Mouse (Mus musculus) liver, postnatal 0 days (tissue): ENCODE measurements at regions not wholly inside any gene's neighbourhood (a gene's known extent, or its start where the extent isn't known, plus 50 kb on each side); places are given as distances from the start of the nearest gene placed in this dataset.

Experiments
- ATAC-seq: fragments of 200-750 bp; cut with Nextera tagmentation; 2 replicates; pipeline ENCODE4 v1.8.0; 2017; ENCODE audit warnings: mild to moderate bottlenecking, moderate library complexity
- DNase-seq: peaks from one replicate; pipeline ENCODE4 v3.0.0-alpha.2; 2016
- H3K27ac ChIP-seq: fragments of 300-500 bp; sonication (generic); 2 replicates; pipeline ENCODE4 v1.5.1; 2014; ENCODE audit warnings: antibody characterized with exemption, moderate library complexity, mild to moderate bottlenecking, low read depth
- H3K27me3 ChIP-seq: fragments of 300-500 bp; sonication (generic); 2 replicates; pipeline ENCODE4 v1.6.1; 2014; ENCODE audit warnings: low read length, control low read depth, mixed read lengths; ENCODE audit not compliant: insufficient read depth
- H3K36me3 ChIP-seq: fragments of 300-500 bp; sonication (generic); replicated peaks from 2 replicates; pipeline ENCODE4 v1.6.1; 2014; ENCODE audit warnings: mild to moderate bottlenecking, control low read depth, low read length, moderate library complexity, mixed read lengths; ENCODE audit not compliant: insufficient read depth
- H3K4me1 ChIP-seq: fragments of 300-500 bp; sonication (generic); 2 replicates; pipeline ENCODE4 v1.6.1; 2014; ENCODE audit warnings: antibody characterized with exemption, mild to moderate bottlenecking, control low read depth; ENCODE audit not compliant: insufficient read depth
- H3K4me2 ChIP-seq: fragments of 300-500 bp; sonication (generic); 2 replicates; pipeline ENCODE4 v1.6.1; 2014; ENCODE audit warnings: low read depth, mild to moderate bottlenecking, low read length, moderate library complexity, mixed read lengths
- H3K4me3 ChIP-seq: fragments of 300-500 bp; sonication (generic); 2 replicates; pipeline ENCODE4 v1.5.1; 2014; ENCODE audit warnings: low read depth, low read length
- H3K9ac ChIP-seq: fragments of 300-500 bp; sonication (generic); replicated peaks from 2 replicates; pipeline ENCODE4 v1.6.1; 2014; ENCODE audit warnings: mild to moderate bottlenecking, moderate library complexity
- H3K9me3 ChIP-seq: fragments of 300-500 bp; sonication (generic); 2 replicates; pipeline ENCODE4 v1.6.1; 2016; ENCODE audit warnings: mild to moderate bottlenecking, control low read depth, low read length, mixed read lengths
- CTCF ChIP-seq: sonication (generic); IDR thresholded peaks from 2 replicates; pipeline ENCODE4 v1.5.1; 2016; ENCODE audit warnings: antibody characterized with exemption, low read depth
- EP300 ChIP-seq: IDR thresholded peaks from 2 replicates; pipeline ENCODE4 v1.6.1; 2016; ENCODE audit warnings: antibody characterized with exemption, low read depth, mild to moderate bottlenecking
- WGBS: fragments of 180-500 bp; shearing (Covaris S2); extraction: QIAGEN DNeasy Blood & Tissue Kit; methylation state at CpG from one replicate; pipeline ENCODE4 v1.1.7; 2014; ENCODE audit not compliant: insufficient replicate concordance; 5-methylcytosine and 5-hydroxymethylcytosine counted together

- H3K4me1 ChIP-seq: no peaks in the 10 kb centered on the region
- peaks cover 8% of the 10 kb centered on the region; the same call in 1 of the 2 replicates for H3K9me3 ChIP-seq
- TF ChIP-seq CTCF: no peak
- TF ChIP-seq EP300: no peak
- no peak overlapping the region for H3K27ac ChIP-seq
- H3K4me2 ChIP-seq: no peak overlapping the region
- WGBS: 50% methylated on average over 7 of the region's 7 CpGs
- DNase-seq (no peak), ATAC-seq (no peak)
- no peaks in the 10 kb centered on the region for H3K27me3 ChIP-seq
- H3K36me3 ChIP-seq: no peaks in the 10 kb centered on the region
- no peak overlapping the region for H3K9ac ChIP-seq
- no peak overlapping the region for H3K4me3 ChIP-seq
Measured at GRCm38 (mm10) chr4:140463296-140463695, 202.5 kb downstream of the Arhgef10l start.

- H3K27ac ChIP-seq: no peak overlapping the region
- ATAC-seq (no peak), DNase-seq (no peak)
- no peak for TF ChIP-seq EP300
- TF ChIP-seq CTCF: no peak
- H3K4me3 ChIP-seq: no peak overlapping the region
- H3K27me3 ChIP-seq: no peaks in the 10 kb centered on the region
- 88% methylated on average over 16 of the region's 16 CpGs for WGBS
- no peak overlapping the region for H3K9ac ChIP-seq
- no peaks in the 10 kb centered on the region for H3K4me1 ChIP-seq
- H3K36me3 ChIP-seq: no peaks in the 10 kb centered on the region
- H3K4me2 ChIP-seq: no peak overlapping the region
- peaks cover 8% of the 10 kb centered on the region; the same call in 1 of the 2 replicates for H3K9me3 ChIP-seq
Measured at GRCm38 (mm10) chr4:140461317-140461716, 204.5 kb downstream of the Arhgef10l start.

GRCm38 (mm10) chr4:140449062-140449461 lies 202.5 kb upstream of the Igsf21 start:
- WGBS: 75% methylated on average over 10 of the region's 10 CpGs
- H3K9ac ChIP-seq: no peak overlapping the region
- H3K4me3 ChIP-seq: no peak overlapping the region
- no peaks in the 10 kb centered on the region for H3K27me3 ChIP-seq
- no peaks in the 10 kb centered on the region for H3K4me1 ChIP-seq
- ATAC-seq: no peak
- H3K36me3 ChIP-seq: no peaks in the 10 kb centered on the region
- no peak for TF ChIP-seq CTCF
- no peak for TF ChIP-seq EP300
- DNase-seq: no peak
- no peak overlapping the region for H3K27ac ChIP-seq
- H3K9me3 ChIP-seq: no peaks in the 10 kb centered on the region
- H3K4me2 ChIP-seq: no peak overlapping the region

- H3K27me3 ChIP-seq: no peaks in the 10 kb centered on the region
- no peak overlapping the region for H3K4me3 ChIP-seq
- TF ChIP-seq EP300 (no peak), CTCF (no peak)
- H3K4me1 ChIP-seq: no peaks in the 10 kb centered on the region
- 73% methylated on average over 6 of the region's 6 CpGs for WGBS
- H3K4me2 ChIP-seq: no peak overlapping the region
- H3K9ac ChIP-seq: no peak overlapping the region
- H3K9me3 ChIP-seq: no peaks in the 10 kb centered on the region
- DNase-seq (no peak), ATAC-seq (no peak)
- H3K27ac ChIP-seq: no peak overlapping the region
- H3K36me3 ChIP-seq: no peaks in the 10 kb centered on the region
Measured at GRCm38 (mm10) chr4:140446455-140446854, 199.9 kb upstream of the Igsf21 start.

GRCm38 (mm10) chr4:140445931-140446330 lies 199.3 kb upstream of the Igsf21 start:
- TF ChIP-seq CTCF: no peak
- TF ChIP-seq EP300: no peak
- H3K4me3 ChIP-seq: no peak overlapping the region
- no peak for ATAC-seq
- no peaks in the 10 kb centered on the region for H3K9me3 ChIP-seq
- DNase-seq: no peak
- no peaks in the 10 kb centered on the region for H3K27me3 ChIP-seq
- H3K4me1 ChIP-seq: no peaks in the 10 kb centered on the region
- no peak overlapping the region for H3K27ac ChIP-seq
- no peak overlapping the region for H3K4me2 ChIP-seq
- no peaks in the 10 kb centered on the region for H3K36me3 ChIP-seq
- WGBS: 67% methylated on average over 5 of the region's 5 CpGs
- no peak overlapping the region for H3K9ac ChIP-seq

- TF ChIP-seq EP300: no peak
- TF ChIP-seq CTCF: no peak
- Histone ChIP-seq H3K4me1 (no peaks in the 10 kb centered on the region), H3K27ac (no peak overlapping the region), H3K9me3 (no peaks in the 10 kb centered on the region), H3K9ac (no peak overlapping the region), H3K4me2 (no peak overlapping the region), H3K36me3 (no peaks in the 10 kb centered on the region), H3K27me3 (no peaks in the 10 kb centered on the region), H3K4me3 (no peak overlapping the region)
- 71% methylated on average over 6 of the region's 6 CpGs for WGBS
- DNase-seq (no peak), ATAC-seq (no peak)
Measured at GRCm38 (mm10) chr4:140443221-140443620, 196.6 kb upstream of the Igsf21 start.

- TF ChIP-seq EP300: no peak
- no peak for TF ChIP-seq CTCF
- Histone ChIP-seq H3K9me3 (no peaks in the 10 kb centered on the region), H3K9ac (no peak overlapping the region), H3K4me2 (no peak overlapping the region), H3K27ac (no peak overlapping the region), H3K36me3 (no peaks in the 10 kb centered on the region), H3K4me3 (no peak overlapping the region), H3K27me3 (no peaks in the 10 kb centered on the region), H3K4me1 (no peaks in the 10 kb centered on the region)
- DNase-seq (no peak), ATAC-seq (no peak)
- WGBS: 81% methylated on average over 8 of the region's 8 CpGs
Measured at GRCm38 (mm10) chr4:140441805-140442204, 195.2 kb upstream of the Igsf21 start.
